Mouse (Mus musculus) frontal cortex, postnatal 10 days (tissue): Measurements from ENCODE around the gene Miga1.
"Not testable (repeated sequence)": the region's sequence is repeated elsewhere in the genome, so short reads cannot be mapped to it uniquely, and the experiment has no call there.

Experiments used
- DNase-seq, 2 experiments: peaks; one replicate each; pipeline ENCODE4 v3.0.0; 2022; ENCODE audit warnings: low spot score in 2 of 2, mixed read lengths in 1 of 2

The Miga1 gene

DNA sequence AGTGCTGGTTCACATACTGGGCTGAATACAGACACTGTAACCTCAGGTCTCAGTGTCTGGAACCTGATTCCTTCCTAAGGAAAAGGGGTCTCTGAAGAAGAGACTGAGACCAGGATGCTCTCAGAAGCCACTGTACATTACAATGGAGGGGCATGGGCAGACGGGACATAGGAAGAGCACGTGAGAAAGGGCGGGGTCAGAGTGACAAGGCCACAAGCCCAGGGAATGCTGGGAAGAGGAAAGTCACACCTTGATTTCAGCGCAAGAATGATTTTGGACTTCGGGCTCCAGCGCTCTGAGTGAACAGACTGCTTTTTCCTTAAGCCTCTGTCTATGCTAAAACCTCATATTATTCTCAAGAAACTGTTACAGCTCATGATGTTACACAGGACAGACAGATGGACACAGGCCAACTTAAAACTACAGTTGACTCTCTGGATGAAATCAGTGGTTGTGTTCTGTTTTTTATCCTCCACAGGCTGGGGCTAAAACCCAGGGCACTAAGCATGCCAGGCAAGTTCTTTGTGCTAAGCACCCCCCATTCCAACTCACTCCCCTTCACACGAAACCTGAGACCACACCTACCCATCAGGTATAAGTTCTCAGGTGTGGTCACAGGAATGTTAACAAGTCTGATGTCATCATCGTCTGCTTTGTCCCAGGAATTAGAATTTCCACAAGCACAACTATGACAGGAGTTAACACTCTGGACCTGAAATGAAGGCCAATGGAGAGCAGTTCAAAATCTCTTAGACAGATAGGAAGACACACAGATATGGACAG lies 18.3 kb downstream of the Miga1 start:
- DNase-seq = no peak

GRCm38 (mm10) chr3:152320972-152321645 lies 19.1 kb downstream of the Miga1 start:
- DNase-seq = no peak

GRCm38 (mm10) chr3:152316447-152317173 lies 23.6 kb downstream of the Miga1 start:
- DNase-seq = not testable (repeated sequence)

DNA sequence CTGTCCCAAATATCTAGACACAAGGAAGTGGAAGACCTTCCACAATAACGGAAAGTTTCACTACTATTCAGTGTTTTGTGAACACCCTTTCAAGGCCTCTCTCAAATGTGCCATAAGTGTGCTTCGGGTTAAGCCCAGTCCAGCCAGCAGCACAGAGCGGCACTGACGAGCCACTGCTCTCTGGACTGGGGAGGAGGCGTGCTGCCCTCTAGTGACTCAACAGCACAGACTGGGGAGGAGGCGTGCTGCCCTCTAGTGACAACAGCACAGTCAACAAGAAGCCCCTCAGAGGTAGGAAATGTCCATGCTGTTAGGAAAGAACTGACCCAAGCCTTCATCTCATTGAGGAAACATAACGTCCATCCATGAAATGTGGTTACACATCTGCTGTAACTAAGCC lies 24.6 kb downstream of the Miga1 start:
- DNase-seq = peak; percentile 36 to 54

- DNase-seq = not testable (repeated sequence)
Measured at GRCm38 (mm10) chr3:152314666-152315065, 25.5 kb downstream of the Miga1 start.

DNA sequence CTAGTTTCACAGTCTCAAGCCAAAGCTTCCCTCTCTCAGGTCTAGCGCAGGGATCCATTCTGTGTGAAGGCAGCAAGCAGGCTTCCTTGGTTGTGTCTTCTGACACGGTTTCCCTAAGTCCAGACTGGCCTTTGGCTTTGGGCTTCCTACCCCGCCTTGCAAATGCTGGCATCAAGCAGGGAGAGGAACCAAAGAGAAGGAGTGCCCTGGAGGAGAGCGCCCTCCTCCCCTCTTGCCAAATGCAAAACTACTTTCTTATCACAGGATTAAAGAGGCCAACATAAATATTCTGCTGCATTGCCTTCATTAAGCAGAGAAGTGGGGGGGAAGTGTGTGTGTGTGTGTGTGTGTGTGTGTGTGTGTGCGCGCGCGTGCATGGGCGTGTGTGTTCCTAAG lies 31.0 kb downstream of the Miga1 start:
- DNase-seq = no peak

DNA sequence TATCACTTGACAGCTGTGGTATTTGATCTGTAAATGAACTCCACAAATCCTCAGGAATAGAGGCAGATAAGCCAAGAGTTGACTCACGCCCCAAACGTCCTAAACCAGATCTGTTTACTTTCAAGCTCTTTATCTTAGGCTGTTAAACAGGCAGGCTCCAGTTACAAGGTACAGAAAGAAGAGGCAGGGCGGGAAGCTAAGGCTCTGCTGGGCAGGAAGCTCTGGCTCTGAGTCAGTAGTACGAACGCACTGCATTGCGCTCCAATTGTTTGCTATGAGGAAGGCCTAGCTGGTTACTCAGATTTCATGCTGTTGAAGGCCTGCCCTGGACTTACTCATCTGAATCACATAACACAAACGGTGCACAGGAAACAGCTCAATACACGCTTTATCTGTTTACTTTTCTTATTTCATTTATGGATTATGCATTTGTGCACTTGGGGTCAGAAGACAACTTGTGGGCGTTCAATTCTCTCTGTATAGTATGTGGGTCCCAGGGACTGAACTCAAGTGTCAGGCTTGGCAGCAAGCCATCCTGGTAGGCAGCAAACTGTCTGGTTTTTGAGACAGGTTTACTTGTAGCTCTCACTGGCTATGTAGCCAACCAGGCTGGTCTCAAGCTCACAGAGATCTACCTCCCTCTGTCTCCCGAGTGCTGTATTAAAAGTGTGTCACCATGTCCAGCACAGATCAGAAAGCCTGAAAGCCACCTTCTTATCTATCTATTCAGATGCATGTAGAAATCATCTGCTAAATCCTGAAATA lies 31.5 kb downstream of the Miga1 start:
- no peak for DNase-seq

- no peak for DNase-seq
Measured at GRCm38 (mm10) chr3:152305971-152306370, 34.2 kb downstream of the Miga1 start.

DNA sequence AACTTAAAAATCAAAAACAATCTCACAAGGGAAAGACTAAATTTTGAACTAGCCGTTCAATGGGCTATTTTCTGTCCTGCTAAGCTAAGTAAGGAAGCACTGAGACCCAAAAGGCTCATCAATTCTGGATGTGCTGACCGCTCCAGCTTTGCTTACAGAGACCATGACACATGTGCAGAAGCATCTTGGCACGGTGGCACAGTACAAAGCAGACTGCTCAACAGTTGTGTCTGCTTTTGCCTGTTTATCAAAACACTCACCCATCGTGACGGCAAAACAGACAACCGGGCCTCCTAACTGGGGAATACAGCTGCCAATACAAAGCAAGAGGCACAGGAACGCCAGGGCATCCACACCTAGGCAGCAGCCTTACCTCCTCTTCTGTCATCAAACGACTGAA lies 35.1 kb downstream of the Miga1 start:
- DNase-seq = no peak

DNA sequence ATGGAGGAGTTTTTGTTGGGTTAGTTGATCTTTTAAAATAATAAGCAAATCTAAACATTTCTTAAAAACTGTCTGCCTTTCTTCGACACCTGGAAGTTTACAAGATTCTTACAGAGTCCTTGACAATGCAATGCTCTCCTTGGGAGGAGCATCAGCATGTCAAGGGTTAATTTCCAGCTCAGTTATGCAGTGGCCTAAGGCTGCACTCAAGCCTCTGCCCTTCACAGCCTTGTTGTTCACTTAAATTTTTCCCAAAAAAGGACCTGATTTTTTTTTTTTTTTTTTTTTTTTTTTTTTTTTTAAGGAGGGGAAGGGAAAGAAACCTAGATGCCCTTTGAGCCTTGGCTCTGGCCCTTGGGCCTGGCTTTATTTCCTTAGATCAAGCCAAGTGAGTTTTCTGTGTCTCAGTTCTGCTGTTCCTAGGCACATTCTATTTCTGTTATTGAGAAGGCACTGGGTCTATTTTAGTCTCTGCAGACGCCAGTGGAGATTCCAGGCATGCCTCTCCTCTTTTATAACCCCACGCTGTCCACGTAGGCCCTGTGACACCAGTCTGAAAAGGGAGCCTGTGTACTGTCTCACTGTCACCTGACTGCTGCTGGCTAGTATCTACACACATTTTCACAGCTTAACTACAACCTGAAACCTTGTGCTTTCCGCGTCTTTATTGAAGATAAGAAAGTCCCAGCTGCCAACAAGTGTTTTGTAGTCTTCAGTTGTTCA lies 36.0 kb downstream of the Miga1 start:
- DNase-seq = no peak

DNA sequence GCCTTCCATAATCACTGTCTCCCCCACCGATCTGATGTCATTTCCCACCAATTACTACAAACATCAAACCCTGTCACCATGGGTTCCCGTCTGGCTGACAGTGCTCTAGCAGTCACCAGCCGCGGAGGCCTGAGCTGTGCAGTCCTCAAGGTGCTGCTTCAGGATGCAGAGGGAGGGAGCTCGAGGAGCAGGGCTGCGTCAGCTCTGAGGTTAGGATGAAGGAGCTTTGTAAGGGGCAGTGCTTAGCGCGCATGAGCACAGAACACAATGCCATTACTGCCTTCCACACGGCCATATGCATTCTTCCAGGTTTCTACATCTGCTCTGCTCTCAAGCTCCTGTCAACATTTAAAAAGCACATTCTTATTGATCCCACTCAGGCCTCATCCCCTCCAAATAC lies 37.2 kb downstream of the Miga1 start:
- DNase-seq = no peak

DNA sequence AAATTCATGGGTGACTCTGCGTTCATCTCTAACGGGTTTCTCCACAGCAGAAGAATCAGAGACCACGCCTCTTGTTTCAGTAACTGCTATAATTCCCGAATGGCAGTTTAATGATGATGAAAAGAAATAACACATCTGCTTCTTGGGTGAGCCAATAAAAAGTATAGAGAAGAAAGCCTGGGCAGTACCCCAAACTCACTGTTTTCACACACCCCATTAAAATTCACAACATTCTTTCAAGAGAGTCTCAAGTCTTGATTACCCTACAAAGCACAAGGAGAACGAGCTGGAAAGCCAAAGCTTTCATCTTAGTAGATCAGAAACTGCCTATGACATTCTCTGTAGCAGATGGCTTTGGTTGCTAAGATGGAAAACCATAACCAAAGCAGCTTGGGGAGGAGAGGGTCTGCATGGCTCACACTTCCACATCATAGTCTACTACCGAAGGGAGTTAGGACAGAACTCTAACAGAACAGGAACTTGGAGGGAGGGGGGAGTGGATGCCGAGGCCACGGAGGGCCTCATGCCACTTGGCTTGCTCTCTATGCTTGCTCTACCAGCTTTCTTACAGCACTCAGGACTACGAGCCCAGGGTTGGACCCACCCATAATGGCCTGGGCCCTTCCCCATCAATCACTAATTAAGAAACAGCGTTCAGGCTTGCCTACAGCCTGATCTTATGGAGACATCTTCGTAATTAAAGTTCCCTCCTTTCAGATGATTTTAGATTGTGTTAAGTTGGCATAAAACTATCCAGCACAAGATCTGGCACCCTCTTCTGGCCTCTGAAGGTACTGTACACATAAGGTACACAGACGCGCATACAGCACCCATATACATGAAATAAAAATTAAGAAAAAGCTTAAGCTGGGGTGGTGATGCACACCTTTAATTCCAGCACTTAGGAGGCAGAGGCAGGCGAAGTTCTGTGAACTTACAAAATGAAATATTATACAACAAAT lies 39.5 kb downstream of the Miga1 start:
- no peak for DNase-seq

DNA sequence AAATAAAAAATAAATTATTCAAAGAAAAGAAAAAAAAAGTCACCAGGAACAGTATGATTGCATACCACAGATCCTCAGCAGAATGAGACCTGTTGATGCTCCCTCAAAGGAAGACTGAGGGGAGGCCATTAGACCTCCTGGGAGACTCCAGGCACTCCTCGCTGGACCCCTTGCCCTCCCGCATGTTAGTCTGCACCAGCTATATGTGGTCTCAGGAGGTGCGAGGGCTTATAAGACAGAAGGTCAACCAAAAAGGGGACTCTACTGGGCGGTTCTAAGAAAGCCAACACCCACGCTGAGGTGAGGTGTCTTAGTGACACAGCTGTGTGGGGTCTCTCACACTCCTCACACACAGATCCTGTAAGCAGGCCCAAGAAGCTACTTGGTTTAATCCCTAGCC lies 44.3 kb downstream of the Miga1 start:
- no peak for DNase-seq

DNA sequence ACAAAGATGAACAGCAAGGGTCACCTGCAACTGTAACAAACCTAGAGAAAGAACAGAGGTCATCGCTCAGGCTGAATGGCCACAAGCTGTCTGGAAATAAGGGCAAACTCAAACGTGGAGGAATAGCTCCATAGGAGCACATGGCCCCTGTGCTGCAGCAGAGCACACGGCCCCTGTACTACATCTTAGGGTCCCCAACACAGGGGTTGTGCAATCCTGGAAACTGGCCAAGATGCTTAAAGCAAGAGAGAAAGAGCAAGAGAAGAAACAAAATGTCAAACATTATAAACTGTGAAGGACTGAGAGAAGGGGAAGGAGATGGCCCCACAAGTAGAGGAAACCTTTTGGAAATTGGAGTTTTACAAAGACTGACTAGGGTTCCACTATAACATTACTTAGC lies 45.8 kb downstream of the Miga1 start:
- DNase-seq = no peak

GRCm38 (mm10) chr3:152293530-152294181 lies 46.6 kb downstream of the Miga1 start:
- DNase-seq = no peak

DNA sequence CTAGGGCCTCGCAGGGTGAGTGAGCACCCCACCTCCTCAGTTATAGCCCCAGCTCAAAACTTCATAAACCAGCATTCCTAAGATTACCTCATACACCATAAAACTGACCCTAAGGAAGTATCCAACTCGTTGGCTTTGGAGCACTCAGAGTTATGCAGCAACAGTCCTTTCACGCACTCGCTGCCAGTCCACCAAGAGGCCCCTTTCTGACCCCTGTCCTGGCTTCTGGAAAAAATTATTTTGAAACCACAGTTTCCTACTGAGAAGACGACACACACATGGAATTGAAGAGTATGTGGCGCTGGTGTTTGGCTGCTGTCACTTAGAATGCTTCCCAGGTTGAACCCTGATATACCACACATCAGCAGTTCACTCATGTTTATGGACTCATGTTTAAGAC lies 48.3 kb downstream of the Miga1 start:
- DNase-seq = no peak

DNA sequence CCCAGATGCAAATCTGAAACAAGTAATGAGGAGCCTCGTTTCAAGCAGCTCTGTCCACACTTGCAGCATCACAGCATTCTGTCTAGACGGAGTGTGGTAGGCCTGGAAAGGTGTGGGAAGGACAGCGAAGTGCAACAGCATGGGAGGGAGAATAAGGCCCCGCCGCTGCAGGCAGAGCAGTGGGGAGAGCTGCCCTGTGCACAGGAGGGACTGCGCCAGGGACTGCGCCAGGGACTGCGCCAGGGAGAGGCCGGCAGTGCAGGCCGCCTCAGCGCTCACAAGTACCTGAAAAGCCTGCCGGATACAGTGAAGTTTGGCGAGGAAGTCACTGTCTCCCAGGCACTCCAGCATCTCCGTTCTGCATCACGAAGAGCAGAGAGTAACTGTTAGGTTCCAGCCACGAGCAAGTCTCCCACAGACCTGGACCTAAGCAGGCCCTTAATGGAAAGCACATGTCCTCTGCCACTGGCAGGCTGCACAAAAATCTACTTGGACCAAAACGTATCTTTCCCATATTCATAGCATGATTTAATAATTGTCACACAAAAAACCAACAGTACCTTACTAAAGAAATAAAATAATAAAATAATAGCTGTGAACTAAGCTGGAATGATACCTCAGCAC lies 49.9 kb downstream of the Miga1 start:
- no peak for DNase-seq

GRCm38 (mm10) chr3:152288740-152289139 lies 51.5 kb downstream of the Miga1 start:
- DNase-seq = no peak

GRCm38 (mm10) chr3:152288276-152288675 lies 51.9 kb downstream of the Miga1 start:
- DNase-seq = no peak
